Mouse (Mus musculus): Measurements from ENCODE around the gene Fth1. TPM values are rescaled to one million over a fixed set of nuclear protein-coding genes. Genes with fewer than 3 reads are reported as not detected.

Gene Fth1
- total and polyA plus RNA-seq, 3 experiments, result 3,718 to 39,639 (median 3,915) TPM

GRCm38 (mm10) chr19:10021981-10022380, 41.6 kb downstream of the Fth1 start:
- DNase-seq, result no peak

GRCm38 (mm10) chr19:10022414-10023303, 42.3 kb downstream of the Fth1 start:
- peak; percentile 52 for DNase-seq

- DNase-seq, result peak; percentile 28
These were observed 42.9 kb downstream of the Fth1 start for GRCm38 (mm10) chr19:10023304-10023758.

GRCm38 (mm10) chr19:10025169-10025875, 44.9 kb downstream of the Fth1 start:
- peak; percentile 92 for DNase-seq

- DNase-seq, result no peak
These were observed 49.3 kb downstream of the Fth1 start for GRCm38 (mm10) chr19:10029746-10030145.

GRCm38 (mm10) chr19:10033211-10033973, 53.0 kb downstream of the Fth1 start:
- DNase-seq, result peak; percentile 67

- DNase-seq, result no peak
These were observed 54.0 kb downstream of the Fth1 start for GRCm38 (mm10) chr19:10034356-10034755.

Other genes starting within 250 kb of the Fth1 start
- not detected for gene Scgb2a2, start 133.0 kb upstream of the Fth1 start, total RNA-seq (2021)
- gene Scgb2a2, start 133.0 kb upstream of the Fth1 start, polyA plus RNA-seq (2012; rRNA removed), result not detected in 2 replicates
- gene Incenp, start 81.0 kb upstream of the Fth1 start, total RNA-seq (2021), result 10 to 100 TPM in 1 of 2 experiments, 1 to 10 TPM in 1; 9.4 to 11.1 TPM
- gene Incenp, start 81.0 kb upstream of the Fth1 start, polyA plus RNA-seq (2012; rRNA removed), result 4.1 and 5.1 TPM in 2 replicates
- under 1 TPM; 0.17 to 0.62 TPM for gene Best1, start 21.0 kb downstream of the Fth1 start, total RNA-seq (2021)
- 0.16 and 0.46 TPM in 2 replicates for gene Best1, start 21.0 kb downstream of the Fth1 start, polyA plus RNA-seq (2012; rRNA removed)
- 10 to 100 TPM in 1 of 2 experiments, 1 to 10 TPM in 1; 4.1 to 10.3 TPM for gene Rab3il1, start 21.1 kb downstream of the Fth1 start, total RNA-seq (2021)
- 9.1 and 9.4 TPM in 2 replicates for gene Rab3il1, start 21.1 kb downstream of the Fth1 start, polyA plus RNA-seq (2012; rRNA removed)
- 10 to 100 TPM; 13.3 to 17.6 TPM for gene Fads3, start 61.0 kb downstream of the Fth1 start, total RNA-seq (2021)
- gene Fads3, start 61.0 kb downstream of the Fth1 start, polyA plus RNA-seq (2012; rRNA removed), result 57.7 and 61.3 TPM in 2 replicates
- 1,000 to 10,000 TPM; 1,573 to 1,677 TPM for gene Fads2, start 121.1 kb downstream of the Fth1 start, total RNA-seq (2021)
- 836 and 1,349 TPM in 2 replicates for gene Fads2, start 121.1 kb downstream of the Fth1 start, polyA plus RNA-seq (2012; rRNA removed)
- 1,000 to 10,000 TPM in 1 of 2 experiments, 100 to 1,000 TPM in 1; 745 to 1,239 TPM for gene Fads1, start 202.3 kb downstream of the Fth1 start, total RNA-seq (2021)
- 203 and 332 TPM in 2 replicates for gene Fads1, start 202.3 kb downstream of the Fth1 start, polyA plus RNA-seq (2012; rRNA removed)
- gene Tmem258, start 223.4 kb downstream of the Fth1 start, total RNA-seq (2021), result 100 to 1,000 TPM; 180 to 185 TPM
- 81.8 and 98.2 TPM in 2 replicates for gene Tmem258, start 223.4 kb downstream of the Fth1 start, polyA plus RNA-seq (2012; rRNA removed)
- gene Fen1, start 223.6 kb downstream of the Fth1 start, total RNA-seq (2021), result 10 to 100 TPM in 1 of 2 experiments, 1 to 10 TPM in 1; 8.6 to 10.9 TPM
- 4.6 and 7.0 TPM in 2 replicates for gene Fen1, start 223.6 kb downstream of the Fth1 start, polyA plus RNA-seq (2012; rRNA removed)

Data from adrenal gland, adult 2 months (tissue).